Mouse (Mus musculus) splenic B cell, adult 2 months (primary cell): ENCODE measurements around the gene Erbb3.
"Not testable (repeated sequence)": the region's sequence is repeated elsewhere in the genome, so short reads cannot be mapped to it uniquely, and the experiment has no call there.

Experiments
- DNase-seq: peaks from one replicate; pipeline ENCODE4 v3.0.0-alpha.2; 2011; ENCODE audit warnings: low read depth, low spot score
- H3K27me3 ChIP-seq: 2 replicates; pipeline ENCODE4 v1.6.1; 2012; ENCODE audit warnings: mild to moderate bottlenecking, low read length, moderate library complexity, mixed read lengths; ENCODE audit not compliant: control insufficient read depth, poor library complexity, insufficient read depth, severe bottlenecking
- H3K36me3 ChIP-seq: 2 replicates; pipeline ENCODE4 v1.6.1; 2012; ENCODE audit warnings: mild to moderate bottlenecking, low read length, moderate library complexity, mixed read lengths; ENCODE audit not compliant: control insufficient read depth, poor library complexity, insufficient read depth, severe bottlenecking

Gene Erbb3

GRCm38 (mm10) chr10:128589464-128590192, at the start of gene Erbb3:
Gene Erbb3, minus strand, starts transcription at chr10:128589652.
- DNase-seq = peak; percentile 52
- Histone ChIP-seq H3K36me3 (no peaks in the 10 kb centered on the region), H3K27me3 (peaks cover 1% of the 10 kb centered on the region)

GRCm38 (mm10) chr10:128637011-128637410, 47.6 kb upstream of the Erbb3 start:
- H3K27me3 ChIP-seq = no peaks in the 10 kb centered on the region
- peak; percentile 39 for DNase-seq

GRCm38 (mm10) chr10:128636561-128636960, 47.1 kb upstream of the Erbb3 start:
- H3K36me3 ChIP-seq = no peaks in the 10 kb centered on the region
- DNase-seq = peak; percentile 41
- no peaks in the 10 kb centered on the region for H3K27me3 ChIP-seq

More at GRCm38 (mm10) chr10:128637011-128637410, 47.6 kb upstream of the Erbb3 start:
- H3K36me3 ChIP-seq = no peaks in the 10 kb centered on the region

GRCm38 (mm10) chr10:128635697-128636096, 46.2 kb upstream of the Erbb3 start:
- no peaks in the 10 kb centered on the region for H3K27me3 ChIP-seq
- no peak for DNase-seq
- no peaks in the 10 kb centered on the region for H3K36me3 ChIP-seq

- Histone ChIP-seq H3K27me3 (no peaks in the 10 kb centered on the region), H3K36me3 (no peaks in the 10 kb centered on the region)
- DNase-seq = no peak
These were observed 42.1 kb upstream of the Erbb3 start for GRCm38 (mm10) chr10:128631571-128631970.

- H3K27me3 ChIP-seq, DNase-seq: not testable (repeated sequence)
These were observed 40.9 kb upstream of the Erbb3 start for GRCm38 (mm10) chr10:128630306-128630705.

GRCm38 (mm10) chr10:128629746-128630145, 40.3 kb upstream of the Erbb3 start:
- Histone ChIP-seq H3K27me3 (no peaks in the 10 kb centered on the region), H3K36me3 (no peaks in the 10 kb centered on the region)
- DNase-seq = no peak

More at GRCm38 (mm10) chr10:128630306-128630705, 40.9 kb upstream of the Erbb3 start:
- not testable (repeated sequence) for H3K36me3 ChIP-seq

GRCm38 (mm10) chr10:128627398-128628317, 38.2 kb upstream of the Erbb3 start:
- Histone ChIP-seq H3K27me3 (no peaks in the 10 kb centered on the region), H3K36me3 (peaks cover 5% of the 10 kb centered on the region; the same call in 1 of the 2 replicates)
- DNase-seq = peak; percentile 15

- Histone ChIP-seq H3K27me3 (no peaks in the 10 kb centered on the region), H3K36me3 (peaks cover 5% of the 10 kb centered on the region; the same call in 1 of the 2 replicates)
- peak; percentile 98 for DNase-seq
These were observed 37.2 kb upstream of the Erbb3 start, which contains the start of gene Rps26 for GRCm38 (mm10) chr10:128626311-128627310. Gene Rps26, minus strand, starts transcription at chr10:128626747.

GRCm38 (mm10) chr10:128625287-128625894, 35.9 kb upstream of the Erbb3 start:
- DNase-seq = no peak

GRCm38 (mm10) chr10:128623106-128623613, 33.7 kb upstream of the Erbb3 start:
- H3K36me3 ChIP-seq, H3K27me3 ChIP-seq, DNase-seq: not testable (repeated sequence)

More at GRCm38 (mm10) chr10:128625287-128625894, 35.9 kb upstream of the Erbb3 start:
- no peaks in the 10 kb centered on the region for H3K27me3 ChIP-seq
- peaks cover 5% of the 10 kb centered on the region; the same call in 1 of the 2 replicates for H3K36me3 ChIP-seq

GRCm38 (mm10) chr10:128622702-128623101, 33.2 kb upstream of the Erbb3 start:
- no peak for DNase-seq
- H3K36me3 ChIP-seq = peaks cover 5% of the 10 kb centered on the region; the same call in 1 of the 2 replicates
- no peaks in the 10 kb centered on the region for H3K27me3 ChIP-seq

- Histone ChIP-seq H3K27me3 (no peaks in the 10 kb centered on the region), H3K36me3 (peaks cover 5% of the 10 kb centered on the region; the same call in 1 of the 2 replicates)
- no peak for DNase-seq
These were observed 32.6 kb upstream of the Erbb3 start for GRCm38 (mm10) chr10:128621986-128622520.
